Mouse (Mus musculus) bone marrow macrophage, adult 2 months (primary cell): ENCODE results near the gene Tdp2.

Experiments
- CTCF ChIP-seq: IDR thresholded peaks from 2 replicates; pipeline ENCODE4 v1.5.1; 2012; ENCODE audit warnings: low read depth, mild to moderate bottlenecking, low read length, moderate library complexity
- POLR2A ChIP-seq: IDR thresholded peaks from 2 replicates; pipeline ENCODE4 v1.6.1; 2012; ENCODE audit warnings: mild to moderate bottlenecking, low read depth, low read length, borderline replicate concordance

DNA sequence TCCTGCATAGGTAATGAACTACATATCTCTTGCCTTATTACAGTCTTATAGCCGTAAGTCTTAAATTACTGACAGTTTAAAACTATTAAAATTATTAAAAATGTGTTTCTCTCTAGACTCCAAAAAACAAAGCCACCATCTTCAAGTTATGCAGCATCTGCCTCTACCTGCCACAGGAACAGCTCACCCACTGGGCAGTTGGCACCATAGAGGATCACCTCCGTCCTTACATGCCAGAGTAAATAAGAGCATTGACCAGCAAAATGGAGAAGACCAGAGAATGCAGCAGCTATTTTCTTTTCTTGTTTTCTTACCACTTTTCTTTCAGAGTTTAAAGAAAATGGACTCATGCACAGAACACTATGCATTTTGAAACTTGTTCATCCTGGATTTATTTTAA is 19.0 kb upstream of the Tdp2 start:
- TF ChIP-seq POLR2A (no peak), CTCF (no peak)
